Mouse (Mus musculus): ENCODE results near the gene Cdk19.
A peak's percentile ranks its signal among the peaks of the same experiment; 100 is the strongest.
"Not testable (repeated sequence)": the region's sequence is repeated elsewhere in the genome, so short reads cannot be mapped to it uniquely, and the experiment has no call there.

The Cdk19 gene

GRCm38 (mm10) chr10:40479621-40480193 lies 140.3 kb downstream of the Cdk19 start:
- DNase-seq (ENCODE audit: low spot score in 2 of 2) = no peak

- no peak for DNase-seq (ENCODE audit: low spot score in 2 of 2)
Measured at GRCm38 (mm10) chr10:40481534-40481933, 142.2 kb downstream of the Cdk19 start.

- no peak for DNase-seq (ENCODE audit: low spot score in 2 of 2)
Measured at GRCm38 (mm10) chr10:40482285-40482684, 142.9 kb downstream of the Cdk19 start.

GRCm38 (mm10) chr10:40489086-40489796 lies 149.9 kb downstream of the Cdk19 start:
- DNase-seq (ENCODE audit: low spot score in 2 of 2) = no peak

- DNase-seq (ENCODE audit: low spot score in 2 of 2) = no peak
Measured at GRCm38 (mm10) chr10:40491131-40491530, 151.8 kb downstream of the Cdk19 start.

- DNase-seq (ENCODE audit: low spot score in 2 of 2) = no peak
Measured at GRCm38 (mm10) chr10:40491748-40492147, 152.4 kb downstream of the Cdk19 start.

GRCm38 (mm10) chr10:40494181-40495162 lies 155.1 kb downstream of the Cdk19 start:
- DNase-seq (ENCODE audit: low spot score in 2 of 2) = no peak

GRCm38 (mm10) chr10:40497301-40498041 lies 158.1 kb downstream of the Cdk19 start:
- DNase-seq (ENCODE audit: low spot score in 2 of 2) = no peak

GRCm38 (mm10) chr10:40498426-40498825 lies 159.1 kb downstream of the Cdk19 start:
- DNase-seq (ENCODE audit: low spot score in 2 of 2) = no peak

GRCm38 (mm10) chr10:40499314-40500252 lies 160.2 kb downstream of the Cdk19 start:
- DNase-seq (ENCODE audit: low spot score in 2 of 2) = peak in 1 of 2 experiments; percentile 18

GRCm38 (mm10) chr10:40500723-40501245 lies 161.4 kb downstream of the Cdk19 start:
- DNase-seq (ENCODE audit: low spot score in 2 of 2) = no peak

GRCm38 (mm10) chr10:40502734-40503133 lies 163.4 kb downstream of the Cdk19 start:
- DNase-seq (ENCODE audit: low spot score in 2 of 2) = no peak

- no peak for DNase-seq (ENCODE audit: low spot score in 2 of 2)
Measured at GRCm38 (mm10) chr10:40510356-40510755, 171.0 kb downstream of the Cdk19 start.

- DNase-seq (ENCODE audit: low spot score in 2 of 2) = no peak
Measured at GRCm38 (mm10) chr10:40511221-40511677, 171.9 kb downstream of the Cdk19 start.

- DNase-seq (ENCODE audit: low spot score in 2 of 2) = no peak
Measured at GRCm38 (mm10) chr10:40512185-40512584, 172.8 kb downstream of the Cdk19 start.

GRCm38 (mm10) chr10:40512996-40513395 lies 173.6 kb downstream of the Cdk19 start:
- not testable (repeated sequence) for DNase-seq (ENCODE audit: low spot score in 2 of 2)

GRCm38 (mm10) chr10:40515225-40515681 lies 175.9 kb downstream of the Cdk19 start:
- DNase-seq (ENCODE audit: low spot score in 2 of 2) = no peak

- DNase-seq (ENCODE audit: low spot score in 2 of 2) = no peak
Measured at GRCm38 (mm10) chr10:40516421-40516820, 177.1 kb downstream of the Cdk19 start.

- DNase-seq (ENCODE audit: low spot score in 2 of 2) = peak; percentile 31 to 68
Measured at GRCm38 (mm10) chr10:40519586-40519985, 180.2 kb downstream of the Cdk19 start.

- DNase-seq (ENCODE audit: low spot score in 2 of 2) = no peak
Measured at GRCm38 (mm10) chr10:40521579-40521978, 182.2 kb downstream of the Cdk19 start.

Measured in cerebellum, postnatal 4 days (tissue).